Mouse (Mus musculus) olfactory bulb, adult 2 months (tissue): Measurements from ENCODE around the gene Plpp1. TPM values are rescaled to one million over a fixed set of nuclear protein-coding genes. Genes with fewer than 3 reads are reported as not detected.

Source experiments
- H3K27ac ChIP-seq: fragments of 200-500 bp; 2 replicates; pipeline ENCODE4 v1.5.1; 2012; ENCODE audit warnings: low read depth, low read length; ENCODE audit not compliant: insufficient read depth
- H3K4me1 ChIP-seq: fragments of 200-500 bp; 2 replicates; pipeline ENCODE4 v1.6.1; 2012; ENCODE audit warnings: low read length; ENCODE audit not compliant: control insufficient read depth, insufficient read depth
- H3K4me3 ChIP-seq: fragments of 200-500 bp; 2 replicates; pipeline ENCODE4 v1.5.1; 2012; ENCODE audit warnings: mild to moderate bottlenecking, low read depth, low read length, moderate library complexity; ENCODE audit not compliant: insufficient read depth
- CTCF ChIP-seq: fragments of 200-500 bp; IDR thresholded peaks from 2 replicates; pipeline ENCODE4 v1.5.1; 2012; ENCODE audit warnings: low read depth, mild to moderate bottlenecking, low read length, moderate library complexity; ENCODE audit not compliant: insufficient read depth
- POLR2A ChIP-seq: fragments of 200-500 bp; IDR thresholded peaks from 2 replicates; pipeline ENCODE4 v1.6.1; 2012; ENCODE audit warnings: mild to moderate bottlenecking, low read depth, low read length, moderate library complexity; ENCODE audit not compliant: insufficient read depth
- WGBS: fragments of 180-500 bp; shearing (Covaris S2); methylation state at CpG from one replicate; pipeline ENCODE4 v1.1.7; 2018; 5-methylcytosine and 5-hydroxymethylcytosine counted together
- polyA plus RNA-seq: library from polyadenylated mRNA; stranded (reverse); fragments of >200 nt; gene quantifications from 2 replicates; pipeline ENCODE4 v1.2.4, GENCODE M21; 2012; ENCODE audit warnings: low replicate concordance; ENCODE audit not compliant: missing spikeins, insufficient read depth, insufficient read length

The Plpp1 gene
- polyA plus RNA-seq, 1 experiment, result not detected

DNA sequence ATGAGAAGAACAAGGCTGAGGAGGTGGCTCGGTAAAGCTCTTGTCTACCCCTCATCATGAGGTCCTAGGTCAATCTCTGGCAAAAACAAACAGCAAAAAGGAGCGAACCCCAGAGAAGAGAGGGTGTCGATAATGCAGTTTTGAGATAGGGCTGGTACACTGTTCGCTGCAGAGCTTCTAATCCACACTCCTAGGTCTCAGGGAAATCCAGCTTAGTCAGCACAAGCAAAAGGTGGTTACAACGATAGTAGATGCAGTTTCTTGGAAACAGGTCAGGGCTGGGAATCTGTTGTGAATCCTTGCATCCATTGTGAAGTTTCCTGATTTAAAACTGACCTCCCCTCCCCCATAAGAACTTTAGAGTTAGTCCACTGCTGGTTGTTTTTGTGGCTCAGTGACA lies 9.8 kb upstream of the Plpp1 start:
- Histone ChIP-seq H3K4me3 (no peak overlapping the region), H3K4me1 (no peaks in the 10 kb centered on the region), H3K27ac (no peak overlapping the region)
- TF ChIP-seq CTCF (no peak), POLR2A (no peak)
- WGBS, result 89% methylated on average over 5 of the region's 5 CpGs

DNA sequence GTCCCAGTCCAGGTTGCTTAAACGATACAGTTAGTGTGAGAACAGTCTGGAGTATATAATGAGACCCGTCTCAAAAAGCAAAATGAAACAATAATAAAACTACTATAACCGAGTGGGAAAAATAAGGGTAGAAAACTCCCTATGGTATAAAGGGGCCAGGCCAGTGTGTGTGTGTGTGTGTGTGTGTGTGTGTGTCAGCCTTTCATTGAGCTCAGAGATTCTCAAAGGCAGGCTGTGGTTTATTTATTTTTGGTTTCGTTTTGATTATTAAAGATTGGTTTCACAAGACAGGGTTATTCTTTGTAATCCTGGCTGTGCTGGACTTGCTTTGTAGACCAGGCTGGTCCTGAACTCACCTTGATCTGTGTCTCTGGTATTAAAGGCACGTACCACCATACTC lies 8.7 kb upstream of the Plpp1 start:
- TF ChIP-seq POLR2A (no peak), CTCF (no peak)
- H3K27ac ChIP-seq, result no peak overlapping the region
- H3K4me3 ChIP-seq, result no peak overlapping the region
- no peaks in the 10 kb centered on the region for H3K4me1 ChIP-seq
- WGBS, result 79% methylated on average over 5 of the region's 5 CpGs

DNA sequence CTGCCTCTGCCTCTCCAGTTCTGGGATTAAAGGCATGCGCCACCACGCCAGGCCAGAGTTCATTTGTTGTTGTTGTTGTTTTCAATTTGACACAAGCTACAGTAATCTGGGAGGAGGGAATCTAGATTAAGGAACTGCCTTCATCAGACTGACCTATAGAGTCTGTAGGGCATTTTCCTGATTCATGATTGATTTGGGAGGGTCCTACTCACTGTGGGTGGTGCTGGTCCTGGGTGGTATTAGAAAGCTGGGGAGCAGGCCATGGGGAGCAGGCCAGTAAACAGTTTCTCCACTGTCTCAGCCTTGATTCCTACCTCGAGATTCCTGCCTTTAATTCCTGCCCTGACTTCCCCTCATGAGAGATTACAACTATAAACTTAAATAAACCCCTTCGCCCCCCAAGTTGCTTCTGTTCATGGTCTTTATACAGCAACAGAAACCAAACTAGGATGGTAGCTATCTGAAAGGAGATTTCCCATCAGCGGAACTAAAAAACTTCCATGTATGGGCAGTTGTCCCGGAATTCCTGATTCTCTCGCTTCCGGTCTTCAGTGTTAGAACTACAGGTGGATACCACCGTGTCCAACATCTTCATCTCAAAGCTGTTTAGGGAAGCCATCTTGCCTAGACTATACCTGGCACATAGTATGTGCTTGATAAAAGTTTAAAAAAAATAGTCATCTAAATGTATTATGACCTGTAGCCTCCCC lies 2.2 kb upstream of the Plpp1 start:
- WGBS, result 96% methylated on average over 9 of the region's 9 CpGs
- Histone ChIP-seq H3K27ac (no peak overlapping the region), H3K4me1 (peaks cover 2% of the 10 kb centered on the region; the same call in 1 of the 2 replicates), H3K4me3 (no peak overlapping the region)
- TF ChIP-seq POLR2A (no peak), CTCF (no peak)

DNA sequence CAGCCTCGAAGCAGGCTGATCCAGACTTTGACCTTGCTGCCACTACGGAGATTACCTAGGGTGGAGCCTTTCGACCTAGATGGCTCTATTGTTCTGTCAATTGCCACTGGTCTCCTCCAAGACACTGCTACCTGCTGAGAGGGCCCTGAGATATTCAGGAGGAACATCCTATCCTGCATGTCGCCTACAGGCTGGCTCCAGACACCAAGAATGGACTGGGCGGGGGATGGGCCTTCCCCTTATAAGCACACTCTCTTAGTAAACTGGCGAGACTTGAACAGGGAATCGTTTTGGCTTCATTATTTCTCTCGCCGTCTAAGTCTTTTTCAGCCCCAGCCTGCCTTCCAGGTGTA lies 1.7 kb upstream of the Plpp1 start:
- TF ChIP-seq CTCF, result no peak
- TF ChIP-seq POLR2A, result no peak
- H3K4me1 ChIP-seq, result peaks cover 2% of the 10 kb centered on the region; the same call in 1 of the 2 replicates
- 86% methylated on average over 9 of the region's 9 CpGs for WGBS
- no peak overlapping the region for H3K4me3 ChIP-seq
- no peak overlapping the region for H3K27ac ChIP-seq

DNA sequence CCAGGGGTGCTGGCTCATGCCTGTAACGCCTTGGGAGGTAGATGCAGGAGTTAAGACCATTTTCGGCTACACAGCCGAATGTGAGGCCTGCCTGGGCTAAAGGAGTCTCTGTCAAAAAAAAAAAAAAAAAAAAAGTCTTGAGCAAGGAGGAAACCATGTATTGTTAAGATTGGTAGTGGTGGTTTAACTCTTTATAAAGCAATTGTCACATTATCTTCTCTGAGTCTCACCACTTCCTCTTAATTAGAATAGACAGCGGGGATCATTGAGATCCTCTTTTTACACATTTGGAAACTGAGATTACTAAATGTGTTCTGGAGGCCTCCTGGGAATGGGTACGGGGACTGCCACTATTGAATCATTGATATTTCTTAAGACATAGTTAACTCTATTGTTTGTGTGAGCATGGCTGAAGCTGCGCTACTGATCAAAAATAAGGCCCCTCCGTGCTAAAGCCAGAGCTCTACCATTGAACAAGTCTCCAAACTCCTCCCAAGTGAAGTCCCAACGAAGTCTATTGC lies 811 bp upstream of the Plpp1 start:
- 77% methylated on average over 8 of the region's 8 CpGs for WGBS
- no peak for TF ChIP-seq POLR2A
- no peak for TF ChIP-seq CTCF
- no peak overlapping the region for H3K27ac ChIP-seq
- peaks cover 2% of the 10 kb centered on the region; the same call in 1 of the 2 replicates for H3K4me1 ChIP-seq
- no peak overlapping the region for H3K4me3 ChIP-seq

DNA sequence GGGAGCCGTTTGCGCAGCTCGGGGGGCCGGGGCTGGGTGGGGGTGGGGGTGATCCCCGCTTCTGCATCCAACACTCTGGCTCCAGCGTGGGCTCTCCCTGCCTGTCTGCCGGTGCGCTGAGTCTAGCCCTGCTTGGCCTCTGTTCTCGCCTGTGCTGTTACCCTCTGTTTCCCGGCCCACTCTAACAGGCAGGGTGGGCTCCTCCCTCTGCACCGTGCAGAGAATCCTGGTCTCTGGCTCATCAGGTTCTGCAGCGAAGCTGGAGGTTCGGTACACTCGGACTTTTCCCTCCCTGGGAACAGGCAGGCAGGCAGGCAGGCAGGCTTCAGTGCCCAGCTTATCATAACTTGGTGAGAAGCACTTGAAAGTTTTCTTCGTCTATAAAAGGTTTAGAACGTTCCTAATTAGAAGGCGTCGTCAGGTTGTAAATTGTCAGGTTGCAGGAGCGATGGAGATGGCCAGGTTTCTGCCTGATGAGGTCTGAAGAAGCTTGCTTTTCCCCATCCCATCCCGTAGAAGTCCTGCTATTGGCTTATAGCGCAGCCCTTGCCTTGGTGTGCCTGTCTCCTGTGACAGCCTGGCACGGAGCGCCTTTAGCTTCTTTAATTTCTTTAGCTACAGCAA lies 901 bp downstream of the Plpp1 start:
- Histone ChIP-seq H3K4me3 (peak overlapping the region; percentile 88), H3K4me1 (peaks cover 2% of the 10 kb centered on the region; the same call in 1 of the 2 replicates), H3K27ac (no peak overlapping the region)
- under 1% methylated on average over 23 of the region's 23 CpGs for WGBS
- no peak for TF ChIP-seq CTCF
- peak; percentile 4; the same call in 1 of the 2 replicates for TF ChIP-seq POLR2A

DNA sequence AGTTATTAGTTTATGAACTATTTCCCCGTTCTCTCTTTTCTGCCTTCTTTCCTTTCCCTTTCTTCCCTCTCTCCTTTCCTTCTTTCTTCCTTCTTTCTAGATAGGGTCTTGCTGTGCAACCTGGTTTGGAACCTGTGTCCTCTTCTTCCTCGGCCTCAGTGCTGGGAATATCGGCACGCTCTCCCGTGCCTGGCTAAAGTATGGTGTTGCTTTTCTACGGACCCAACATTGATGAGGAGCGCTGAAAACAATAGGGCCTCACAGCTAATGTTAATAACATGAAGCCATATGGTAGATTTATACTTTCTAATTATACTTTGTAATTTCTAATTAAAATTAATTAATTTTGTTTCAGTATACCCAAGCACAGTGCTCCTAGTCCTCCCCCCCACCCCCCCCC lies 2.5 kb downstream of the Plpp1 start:
- H3K27ac ChIP-seq, result no peak overlapping the region
- WGBS, result 93% methylated on average over 7 of the region's 7 CpGs
- H3K4me1 ChIP-seq, result peaks cover 2% of the 10 kb centered on the region; the same call in 1 of the 2 replicates
- H3K4me3 ChIP-seq, result no peak overlapping the region
- TF ChIP-seq CTCF (no peak), POLR2A (no peak)

DNA sequence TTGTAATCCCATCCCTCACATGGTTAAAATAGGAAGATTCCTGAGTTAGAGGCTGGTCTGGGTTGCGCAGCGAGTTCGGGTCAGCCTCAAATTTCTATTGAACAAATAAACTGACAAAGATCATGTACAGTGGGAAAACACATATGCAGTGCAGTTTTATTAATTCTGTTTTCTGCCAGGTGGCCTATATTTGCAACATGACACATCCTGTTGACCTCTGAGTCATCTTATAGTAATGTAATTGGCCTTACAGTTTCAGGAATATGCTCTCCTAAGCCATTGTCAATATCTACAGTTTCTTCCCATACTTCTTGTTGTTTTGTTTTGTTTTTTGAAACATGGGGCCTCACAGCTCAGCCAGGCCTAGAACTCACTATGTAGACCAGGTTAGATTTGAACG lies 3.1 kb downstream of the Plpp1 start:
- H3K4me1 ChIP-seq, result peaks cover 2% of the 10 kb centered on the region; the same call in 1 of the 2 replicates
- no peak overlapping the region for H3K27ac ChIP-seq
- WGBS, result 98% methylated on average over 4 of the region's 4 CpGs
- TF ChIP-seq POLR2A (no peak), CTCF (no peak)
- H3K4me3 ChIP-seq, result no peak overlapping the region

DNA sequence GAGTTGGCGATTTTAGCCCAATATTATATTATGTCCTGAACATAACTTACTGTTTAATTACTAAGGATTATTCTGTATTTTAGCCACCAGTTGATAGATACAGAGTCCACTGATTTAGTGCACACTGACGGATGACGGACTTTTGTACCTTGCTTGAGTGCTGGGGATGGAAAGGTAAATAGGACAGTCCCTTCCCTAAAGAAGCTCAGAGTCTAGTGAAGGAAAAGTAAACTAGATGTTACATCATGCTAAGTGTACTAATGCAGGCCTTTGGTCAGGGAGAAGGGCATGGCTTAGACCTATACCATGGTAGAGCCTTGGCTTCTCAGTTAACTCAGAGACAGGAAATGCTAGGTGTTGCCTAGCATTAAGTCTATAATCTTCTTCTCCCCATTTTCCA lies 4.9 kb downstream of the Plpp1 start:
- Histone ChIP-seq H3K4me1 (peaks cover 5% of the 10 kb centered on the region), H3K4me3 (no peak overlapping the region), H3K27ac (no peak overlapping the region)
- no peak for TF ChIP-seq POLR2A
- no peak for TF ChIP-seq CTCF
- 95% methylated on average over 3 of the region's 3 CpGs for WGBS
